Mouse (Mus musculus): ENCODE results near the gene Slc35d1.
"Not testable (repeated sequence)": the region's sequence is repeated elsewhere in the genome, so short reads cannot be mapped to it uniquely, and the experiment has no call there.

Slc35d1 gene

DNA sequence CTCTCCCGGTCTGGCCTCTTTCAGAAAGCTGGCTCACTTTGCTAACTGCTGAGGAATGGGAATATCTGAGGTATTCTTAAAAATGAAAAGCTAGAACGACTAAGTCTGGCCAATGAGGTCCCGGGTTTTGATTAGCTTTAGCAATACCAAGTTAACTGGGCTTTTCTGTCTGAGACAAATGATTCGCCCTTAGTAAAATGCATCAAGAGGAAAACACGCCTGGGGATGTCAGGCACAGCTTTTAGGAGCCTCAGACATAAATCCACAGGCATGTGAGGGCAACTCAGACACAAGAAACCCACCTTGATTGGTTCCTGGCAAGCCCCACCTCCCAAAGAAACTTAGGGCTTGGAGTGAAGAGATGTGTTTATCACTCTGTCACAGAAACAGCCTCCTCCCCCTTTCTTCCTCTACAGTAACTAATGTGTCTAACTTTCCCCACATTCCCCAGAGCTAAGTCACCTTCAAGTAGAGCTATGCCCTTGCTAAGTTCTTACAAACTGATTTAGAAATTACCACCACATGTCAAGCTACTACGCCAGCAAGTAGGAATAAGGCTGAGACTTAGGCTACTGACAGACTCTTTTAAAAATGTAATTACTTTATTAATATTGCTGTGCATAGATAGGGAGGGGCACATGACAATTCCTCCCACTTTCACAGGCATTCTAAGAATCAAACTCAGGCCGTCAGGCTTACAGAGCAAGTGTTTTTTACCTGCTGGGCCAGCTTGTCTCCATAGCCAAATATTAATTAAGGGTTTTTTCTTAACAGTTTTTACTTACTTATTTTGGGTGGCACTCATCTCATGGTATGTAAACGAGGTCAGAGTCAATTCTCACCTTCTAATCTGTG is 26.0 kb downstream of the Slc35d1 start:
- in situ Hi-C loops (cut with MboI): no loop called here

DNA sequence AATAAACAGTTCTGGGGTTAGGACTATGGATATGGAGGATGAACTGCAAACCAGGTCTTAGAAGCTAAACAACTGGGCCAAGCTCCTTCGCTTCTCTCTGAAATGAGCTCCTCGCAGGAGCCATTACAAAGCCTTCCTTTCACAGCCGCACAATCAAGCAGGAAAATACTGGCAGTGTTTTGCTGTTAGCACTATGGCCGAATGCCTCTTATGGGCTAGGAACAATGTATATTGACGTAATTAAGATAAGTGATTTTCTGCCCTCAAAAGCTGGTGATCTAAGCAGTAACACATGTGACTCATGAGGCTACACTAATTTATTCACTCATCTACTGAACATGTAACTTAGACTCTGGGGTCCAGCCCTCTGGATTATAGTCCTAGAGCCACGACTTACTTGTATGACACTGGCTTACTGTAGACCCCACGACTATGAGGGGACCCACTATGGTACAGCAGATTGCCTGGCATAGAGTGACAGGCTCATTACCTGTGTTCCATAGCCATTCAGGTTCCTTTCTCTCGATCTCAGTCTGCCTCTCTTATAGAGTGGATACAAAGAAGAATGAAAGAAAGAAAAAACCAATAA is 34.6 kb downstream of the Slc35d1 start:
- in situ Hi-C loops (cut with MboI): no loop called here

DNA sequence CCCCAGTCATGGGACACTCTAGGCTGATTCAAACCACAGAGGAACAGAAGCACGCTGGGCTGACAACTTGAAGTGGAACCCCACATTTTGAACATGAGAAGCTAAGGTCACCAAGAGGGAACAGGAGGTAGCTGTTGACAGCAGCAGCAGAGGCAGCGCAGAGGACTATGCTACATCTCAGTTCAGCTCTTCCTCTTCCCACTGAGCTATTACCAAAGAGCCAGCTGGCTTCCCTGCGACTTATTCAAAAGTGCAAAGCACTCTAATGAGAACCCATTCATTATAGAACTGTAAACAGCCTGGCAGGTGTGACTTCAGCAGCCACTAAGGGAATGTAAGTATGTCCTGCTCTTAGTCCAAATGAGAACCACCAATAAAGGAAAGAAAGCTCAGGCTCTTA is 35.4 kb downstream of the Slc35d1 start:
- in situ Hi-C loops (cut with MboI): no loop called here

DNA sequence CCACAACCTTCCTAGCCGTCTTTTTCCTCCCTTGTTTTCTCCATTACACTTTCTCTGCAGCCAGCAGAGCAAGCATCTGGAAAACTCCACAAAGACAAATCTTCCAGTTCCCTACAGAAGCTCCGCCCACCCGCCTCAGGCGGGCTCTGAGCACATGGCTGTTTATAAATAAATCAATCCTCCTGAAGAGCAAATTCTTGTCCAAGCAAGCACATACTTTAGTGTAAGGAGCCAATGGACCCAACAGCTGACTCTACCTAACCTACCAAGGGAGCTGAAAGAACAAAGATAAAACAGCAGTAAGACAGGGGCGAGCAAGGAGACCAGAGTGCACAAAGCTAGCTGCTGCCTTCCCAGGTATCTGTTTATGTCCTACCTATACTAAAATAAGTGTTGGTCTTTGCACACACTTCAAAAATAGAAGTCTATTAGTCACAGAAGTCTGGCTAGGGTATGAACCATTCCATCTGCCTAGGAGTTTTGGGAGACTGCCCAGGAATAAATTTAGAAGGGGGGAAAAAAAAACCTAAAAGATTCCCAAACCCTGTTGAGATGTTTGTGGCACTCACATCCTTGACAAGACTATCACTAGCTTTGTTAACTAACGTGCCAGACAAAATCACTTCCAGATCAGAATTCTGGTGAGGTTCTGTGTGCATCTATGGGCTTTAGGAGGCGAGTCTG is 36.2 kb downstream of the Slc35d1 start:
- in situ Hi-C loops (cut with MboI): no loop called here

DNA sequence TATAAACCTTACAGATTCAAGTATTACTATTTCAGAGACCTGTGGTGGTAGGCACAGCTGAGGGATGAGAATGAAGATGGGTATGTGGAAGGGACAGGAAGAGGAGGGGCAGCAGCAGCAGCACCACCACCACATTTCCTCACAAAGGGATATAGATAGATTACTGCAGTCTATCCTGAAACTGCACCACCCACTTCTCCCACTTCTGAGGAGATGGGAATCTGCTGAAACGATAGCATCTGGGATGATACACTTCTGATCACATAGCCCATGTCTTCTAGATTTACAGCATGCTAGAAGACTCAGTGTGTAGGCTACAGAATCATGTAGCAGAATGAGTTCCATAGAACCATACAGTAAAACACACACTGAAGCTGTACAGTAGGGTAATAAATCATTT is 37.3 kb downstream of the Slc35d1 start:
- in situ Hi-C loops (cut with MboI): no loop called here

DNA sequence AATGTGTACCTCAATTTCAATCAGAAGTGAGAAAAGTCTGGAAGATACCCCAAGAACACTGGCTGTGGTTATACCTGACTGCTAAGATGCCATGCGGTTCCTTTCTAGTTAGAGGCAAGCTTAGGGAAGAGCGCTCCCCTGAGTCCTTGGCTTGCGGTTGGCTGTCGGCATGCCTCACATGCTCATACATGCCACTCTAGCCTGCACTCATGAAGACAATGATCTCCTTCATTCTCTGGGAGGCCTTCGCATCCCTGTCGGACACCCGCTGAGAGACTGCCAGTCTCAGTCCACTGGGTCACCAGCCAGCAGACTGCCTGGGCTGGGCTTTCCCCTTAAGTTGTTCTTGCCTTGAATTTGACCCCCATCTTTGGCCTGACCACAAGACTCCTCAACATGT is 41.0 kb downstream of the Slc35d1 start:
- in situ Hi-C loops (cut with MboI): no loop called here

DNA sequence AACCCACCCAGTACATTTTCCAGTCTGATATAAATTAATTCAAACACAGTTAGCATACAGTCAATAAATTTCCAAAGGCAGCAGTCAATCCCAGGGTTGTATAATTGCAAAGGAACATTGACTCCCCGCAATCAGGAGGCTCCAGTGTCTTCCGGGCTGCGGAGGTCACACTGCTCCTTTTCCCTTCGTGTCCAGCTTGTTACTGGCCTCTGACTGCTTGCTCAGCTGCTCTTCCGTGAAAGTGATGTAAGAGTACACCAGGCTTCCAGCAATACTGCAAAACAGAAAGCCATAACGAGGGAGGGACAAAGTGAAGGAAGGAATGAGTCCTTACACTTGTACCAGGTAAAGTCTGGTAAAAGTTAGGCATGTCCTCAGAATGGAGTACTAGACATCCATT is 41.5 kb downstream of the Slc35d1 start:
- in situ Hi-C loops (cut with MboI): no loop called here

DNA sequence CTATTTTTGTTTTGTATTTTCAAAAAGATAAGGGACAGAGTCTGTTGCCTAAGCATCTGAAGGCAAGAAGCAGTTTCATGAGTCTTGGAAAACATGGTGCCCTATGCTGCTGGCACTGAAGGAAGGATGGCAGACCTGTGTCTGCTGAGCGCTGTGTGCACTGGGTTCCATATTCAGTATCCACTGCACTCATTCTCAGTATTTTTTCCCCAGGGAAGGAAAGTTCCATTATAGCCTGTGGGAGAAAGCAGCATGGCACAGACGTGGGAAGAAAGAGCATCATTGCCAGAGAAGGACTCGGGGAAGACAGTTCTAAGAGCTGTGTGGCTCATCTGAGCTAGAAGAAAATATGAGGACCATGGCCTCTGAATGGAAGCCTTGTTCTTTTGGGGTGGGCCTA is 43.7 kb downstream of the Slc35d1 start:
- in situ Hi-C loops (cut with MboI): no loop called here

DNA sequence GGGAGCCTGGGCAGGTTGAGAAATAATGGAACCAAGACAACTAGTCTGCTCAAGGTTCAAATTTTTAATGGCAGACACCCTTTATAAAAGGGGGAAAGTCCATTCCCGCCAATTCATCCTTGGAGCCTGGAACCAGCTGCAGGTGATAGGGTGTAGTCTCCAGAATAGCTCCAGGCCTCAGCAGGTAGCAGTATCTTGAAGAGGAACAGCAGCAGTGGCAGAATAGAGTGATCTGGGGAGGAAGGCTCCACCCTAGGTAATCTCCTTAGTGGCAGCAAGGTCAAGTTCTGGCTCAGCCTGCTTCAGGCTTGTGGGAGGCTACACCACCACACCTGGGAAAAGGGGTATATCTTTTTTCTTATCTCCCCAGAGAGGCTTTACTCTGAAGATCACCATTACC is 48.8 kb downstream of the Slc35d1 start:
- in situ Hi-C loops (cut with MboI): not testable (repeated sequence)

DNA sequence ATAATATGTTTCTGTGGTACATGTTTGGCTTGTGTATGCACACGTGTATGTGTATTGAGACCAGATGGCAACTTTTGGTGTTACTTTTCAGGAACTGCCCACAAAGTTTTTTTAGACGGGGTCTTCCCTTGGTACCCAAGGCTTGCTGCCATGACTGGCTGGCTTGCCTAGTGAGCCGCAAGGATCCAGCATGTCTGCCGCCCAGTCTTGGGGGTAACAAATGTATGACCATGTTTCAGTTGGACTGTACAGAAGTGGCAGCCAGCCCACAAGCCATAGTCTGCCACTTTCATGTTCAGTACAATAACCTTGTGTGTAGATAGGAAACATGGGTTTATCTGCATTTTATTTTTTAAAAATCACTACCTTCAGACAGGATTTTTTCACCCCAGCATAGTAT is 56.2 kb downstream of the Slc35d1 start:
- in situ Hi-C loops (cut with MboI): no loop called here

DNA sequence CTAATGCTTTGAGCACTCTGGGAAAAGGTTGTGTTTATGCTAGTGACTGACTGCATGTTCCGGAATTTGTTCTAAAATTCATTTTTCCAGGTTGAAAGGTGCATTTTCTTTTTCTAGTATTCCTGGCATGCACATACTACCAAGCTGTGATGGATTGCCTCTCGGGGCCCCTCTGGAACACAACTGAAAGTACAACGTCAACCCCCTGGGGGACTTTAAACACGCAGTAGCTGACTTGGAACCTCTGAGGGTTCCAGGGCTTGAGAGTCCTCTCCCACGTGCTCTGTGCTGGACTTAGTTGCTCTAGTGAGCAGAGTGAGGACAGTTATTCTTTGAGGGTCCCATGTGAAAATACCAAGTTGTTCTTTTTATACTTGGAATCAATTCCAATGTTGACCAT is 63.0 kb downstream of the Slc35d1 start:
- in situ Hi-C loops (cut with MboI): no loop called here

DNA sequence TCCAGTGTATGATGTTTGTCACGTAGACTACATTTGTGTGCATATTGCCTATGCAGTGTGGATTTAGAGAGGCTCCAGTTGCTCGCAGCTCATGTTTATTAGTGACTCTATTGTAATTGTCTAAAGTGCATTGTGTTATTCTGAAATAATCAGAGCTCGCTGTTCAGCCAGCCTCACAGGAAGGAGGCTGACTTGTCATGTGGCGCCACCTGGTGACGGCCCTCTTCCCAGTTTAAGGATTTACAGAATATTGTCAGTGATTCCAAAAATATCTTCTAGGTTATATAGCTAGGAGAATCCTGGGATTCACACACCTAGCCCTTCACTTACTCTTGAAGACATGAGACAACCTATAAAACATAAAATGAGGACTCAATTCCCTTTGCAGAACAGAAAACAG is 68.6 kb downstream of the Slc35d1 start:
- in situ Hi-C loops (cut with MboI): loop anchor here (10.0 kb wide), 1 partner anchor 162 kb away; no protein-coding TSS in a partner anchor

DNA sequence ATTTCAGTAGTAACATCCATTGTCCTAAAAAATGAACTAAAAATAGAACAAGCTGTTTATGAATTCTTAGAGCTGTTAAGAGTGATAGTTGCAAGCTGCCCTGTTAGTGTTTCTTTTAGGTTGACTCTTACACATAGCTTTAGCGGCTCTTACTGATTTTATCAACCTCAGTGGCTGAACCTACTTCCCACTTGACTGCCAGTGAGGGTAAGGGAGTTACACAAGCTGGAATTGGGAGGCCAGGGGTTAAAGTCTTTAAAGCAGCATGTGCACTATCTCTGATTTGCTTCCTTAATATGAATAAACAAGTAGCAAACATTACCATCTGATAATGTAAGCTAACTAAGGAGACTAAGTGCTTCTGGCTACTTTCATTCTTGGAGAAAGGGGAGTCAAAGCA is 78.0 kb downstream of the Slc35d1 start:
- in situ Hi-C loops (cut with MboI): no loop called here

DNA sequence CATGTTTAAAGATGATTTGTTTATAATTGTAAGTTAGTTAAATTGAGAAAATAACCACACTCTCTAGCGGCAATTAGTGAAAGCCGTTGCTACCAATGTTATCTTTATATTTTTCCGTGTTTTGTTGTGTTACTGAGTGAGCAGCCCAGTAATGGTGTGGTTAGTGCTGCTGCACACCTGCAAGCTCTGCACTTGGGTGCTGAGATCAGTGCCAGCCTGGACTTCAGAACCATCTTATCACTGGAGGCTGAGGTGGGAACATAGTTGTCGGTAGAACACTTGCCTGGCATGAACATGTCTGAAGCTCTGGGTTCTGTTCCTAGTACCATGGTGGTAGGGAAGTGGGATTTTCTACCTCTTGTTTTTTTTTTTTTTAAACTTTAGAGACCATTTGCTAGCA is 88.4 kb downstream of the Slc35d1 start:
- in situ Hi-C loops (cut with MboI): no loop called here

DNA sequence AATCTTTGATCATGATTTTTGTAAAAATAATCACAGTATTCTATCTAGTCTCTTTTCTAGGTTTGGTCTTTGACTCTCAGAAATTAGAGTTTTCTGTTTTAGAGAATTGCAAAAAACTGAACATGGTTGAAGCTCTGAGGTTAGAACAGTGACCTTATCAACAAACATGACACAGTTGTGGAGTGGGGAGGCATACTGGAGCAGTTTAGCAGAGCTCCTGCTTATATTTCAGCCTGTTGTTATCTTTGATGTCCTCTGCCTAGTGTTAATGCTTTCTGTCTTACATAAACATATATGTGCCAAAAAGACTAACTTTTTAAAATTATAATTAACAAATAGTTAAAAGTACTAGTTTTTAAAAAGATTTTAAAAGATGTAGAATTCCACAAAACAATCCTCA is 91.4 kb downstream of the Slc35d1 start:
- in situ Hi-C loops (cut with MboI): loop anchor here (25.0 kb wide), 1 partner anchor 611 kb away; no protein-coding TSS in a partner anchor

DNA sequence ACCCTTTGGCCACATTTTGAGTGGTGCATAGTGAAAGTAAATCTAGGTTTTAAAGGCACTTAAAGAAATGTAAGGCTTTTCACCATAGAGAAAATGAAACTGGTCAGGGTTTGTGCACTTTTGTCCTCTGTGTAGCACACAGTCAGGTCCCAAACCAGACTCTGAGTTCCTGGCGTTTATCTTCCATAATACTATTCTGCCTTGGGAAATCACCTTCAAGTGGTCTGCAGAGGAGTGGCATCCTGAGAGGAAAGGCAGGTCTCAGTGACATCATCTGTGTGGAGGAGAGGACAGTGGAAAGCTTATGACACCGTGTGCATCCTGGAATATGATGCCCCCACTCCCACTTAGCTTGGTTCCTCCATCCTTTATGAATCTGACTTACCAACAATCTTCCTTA is 91.9 kb downstream of the Slc35d1 start:
- in situ Hi-C loops (cut with MboI): loop anchor here (25.0 kb wide), 1 partner anchor 611 kb away; no protein-coding TSS in a partner anchor

DNA sequence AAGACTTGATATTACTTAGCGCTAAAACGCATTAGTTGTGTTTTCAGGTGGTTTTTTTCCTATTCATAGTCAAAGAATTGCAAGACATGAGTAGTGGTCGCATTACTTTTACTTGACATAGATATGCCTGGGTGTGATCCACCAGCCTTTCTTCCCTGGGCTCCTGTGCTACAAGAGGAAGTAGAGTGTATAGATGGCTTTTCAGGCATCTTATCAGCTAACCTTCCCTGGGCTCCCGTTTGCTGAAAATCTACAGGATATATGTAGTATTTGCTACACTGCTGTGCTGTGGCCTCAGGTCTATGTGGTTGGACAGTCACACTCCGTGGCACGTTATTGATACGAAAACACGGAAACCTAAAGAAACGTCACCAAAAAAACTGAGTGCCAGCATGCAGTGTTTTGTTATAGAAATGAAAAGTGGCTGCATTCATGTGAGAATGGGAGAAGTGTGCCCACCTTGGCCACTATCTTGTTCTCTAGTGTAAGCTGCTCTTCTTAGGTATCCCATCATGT is 94.0 kb downstream of the Slc35d1 start:
- in situ Hi-C loops (cut with MboI): loop anchor here (25.0 kb wide), 1 partner anchor 609 kb away; no protein-coding TSS in a partner anchor
